Mouse (Mus musculus): ENCODE data around the gene Mertk. TPM values are rescaled to one million over a fixed set of nuclear protein-coding genes. Genes with fewer than 3 reads are reported as not detected.

Mertk gene
- 3.3 and 3.9 TPM in 2 replicates for polyA plus RNA-seq (2012; rRNA removed)

GRCm38 (mm10) chr2:128698693-128699181 is at the start of gene Mertk:
TSS of gene Mertk (plus strand) at chr2:128698956.

GRCm38 (mm10) chr2:128686921-128687557 is 11.7 kb upstream of the Mertk start, which contains the start of gene Anapc1:
TSS of gene Anapc1 (minus strand) at chr2:128687391.

GRCm38 (mm10) chr2:128817786-128818681 is 119.3 kb downstream of the Mertk start, which contains the start of gene Tmem87b:
TSS of gene Tmem87b (plus strand) at chr2:128818118.

Other genes with a start within 250 kb of the Mertk start
- gene Spdye4c, start 107.7 kb upstream of the Mertk start, polyA plus RNA-seq (2012; rRNA removed): not detected in 2 replicates
- gene Anapc1, start 11.6 kb upstream of the Mertk start, polyA plus RNA-seq (2012; rRNA removed): 18.8 and 20.0 TPM in 2 replicates
- 4.1 and 5.1 TPM in 2 replicates for gene Tmem87b, start 119.2 kb downstream of the Mertk start, polyA plus RNA-seq (2012; rRNA removed)
- 0.18 and 0.21 TPM in 2 replicates for gene Fbln7, start 164.0 kb downstream of the Mertk start, polyA plus RNA-seq (2012; rRNA removed)
- 3.0 TPM in 2 replicates for gene Zc3h8, start 245.1 kb downstream of the Mertk start, polyA plus RNA-seq (2012; rRNA removed)